Mouse (Mus musculus) kidney, embryonic 16.5 days (tissue): ENCODE data around the gene Gm4907. TPM values are rescaled to one million over a fixed set of nuclear protein-coding genes. Genes with fewer than 3 reads are reported as not detected.
"Not testable (repeated sequence)": the region's sequence is repeated elsewhere in the genome, so short reads cannot be mapped to it uniquely, and the experiment has no call there.

ENCODE experiments used
- ATAC-seq: fragments of 200-750 bp; cut with Nextera tagmentation; 2 replicates; pipeline ENCODE4 v1.8.0; 2017; ENCODE audit warnings: moderate TSS enrichment; ENCODE audit not compliant: low FRiP score, low TSS enrichment
- H3K27ac ChIP-seq: fragments of 300-500 bp; sonication (generic); 2 replicates; pipeline ENCODE4 v1.5.1; 2014; ENCODE audit warnings: low read length
- H3K27me3 ChIP-seq: fragments of 300-500 bp; sonication (generic); 2 replicates; pipeline ENCODE4 v1.6.1; 2014; ENCODE audit warnings: low read length, control low read depth, mixed read lengths; ENCODE audit not compliant: insufficient read depth
- H3K36me3 ChIP-seq: fragments of 300-500 bp; sonication (generic); 2 replicates; pipeline ENCODE4 v1.6.1; 2014; ENCODE audit warnings: low read length, control low read depth, mixed read lengths; ENCODE audit not compliant: insufficient read depth
- H3K4me1 ChIP-seq: fragments of 300-500 bp; sonication (generic); 2 replicates; pipeline ENCODE4 v1.6.1; 2014; ENCODE audit warnings: low read length, control low read depth, mixed read lengths; ENCODE audit not compliant: insufficient read depth
- H3K4me2 ChIP-seq: fragments of 300-500 bp; sonication (generic); replicated peaks from 2 replicates; pipeline ENCODE4 v1.6.1; 2014; ENCODE audit warnings: low read depth, low read length
- H3K4me3 ChIP-seq: fragments of 300-500 bp; sonication (generic); 2 replicates; pipeline ENCODE4 v1.5.1; 2014; ENCODE audit warnings: mild to moderate bottlenecking, low read length
- H3K9ac ChIP-seq: fragments of 300-500 bp; sonication (generic); replicated peaks from 2 replicates; pipeline ENCODE4 v1.6.1; 2014; ENCODE audit warnings: low read length
- H3K9me3 ChIP-seq: fragments of 300-500 bp; sonication (generic); 2 replicates; pipeline ENCODE4 v1.6.1; 2016; ENCODE audit warnings: low read length, control low read depth
- WGBS: fragments of 180-500 bp; shearing (Covaris S2); extraction: QIAGEN DNeasy Blood & Tissue Kit; methylation state at CpG from one replicate; pipeline ENCODE4 v1.1.7; 2014; 5-methylcytosine and 5-hydroxymethylcytosine counted together
- polyA plus RNA-seq: library from polyadenylated mRNA; unstranded; fragments of >200 nt; fragmentation: Nextera tagmentation; extraction: Ambion mirVana; gene quantifications from 2 replicates; pipeline ENCODE4 v1.2.1, GENCODE M21; 2015

Gm4907 gene
- not detected in 2 replicates for polyA plus RNA-seq

- H3K4me2 ChIP-seq, H3K4me1 ChIP-seq, H3K9ac ChIP-seq, H3K4me3 ChIP-seq, H3K9me3 ChIP-seq, H3K27ac ChIP-seq, H3K36me3 ChIP-seq, ATAC-seq, H3K27me3 ChIP-seq: not testable (repeated sequence)
- WGBS, result 68% methylated on average over 2 of the region's 2 CpGs
Observed at GRCm38 (mm10) chrX:23882253-23882652, at the start of gene Gm4907. TSS of gene Gm4907 (plus strand) at chrX:23882553.

GRCm38 (mm10) chrX:23833784-23834183, 48.6 kb upstream of the Gm4907 start:
- not testable (repeated sequence) for ATAC-seq, H3K4me1 ChIP-seq, H3K4me3 ChIP-seq, H3K27me3 ChIP-seq, H3K9ac ChIP-seq, H3K4me2 ChIP-seq, H3K9me3 ChIP-seq, H3K27ac ChIP-seq, H3K36me3 ChIP-seq
- WGBS, result 88% methylated on average over 11 of the region's 11 CpGs

DNA sequence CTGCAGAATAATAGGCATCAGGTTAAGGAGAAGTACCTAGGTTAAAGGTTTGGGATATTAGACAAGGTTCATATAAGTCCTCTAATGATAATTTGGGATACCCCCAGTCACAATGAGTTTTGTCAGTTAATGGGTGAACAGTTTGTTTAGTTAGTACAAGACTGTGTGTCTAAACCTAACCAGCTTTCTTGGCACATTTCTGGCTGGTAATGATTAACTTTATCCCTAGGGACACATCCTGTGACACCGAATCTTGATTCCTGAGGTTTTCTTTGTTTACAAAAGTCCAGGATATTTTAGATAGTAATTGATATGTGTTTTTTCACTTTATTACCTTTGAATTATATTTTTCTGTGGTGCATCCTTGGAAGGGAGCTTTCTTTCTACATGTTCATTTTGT, 41.4 kb upstream of the Gm4907 start:
- 70% methylated on average over 1 of the region's 1 CpGs for WGBS
- H3K4me2 ChIP-seq, result no peak overlapping the region
- no peaks in the 10 kb centered on the region for H3K9me3 ChIP-seq
- H3K27ac ChIP-seq, result no peak overlapping the region
- no peak overlapping the region for H3K9ac ChIP-seq
- H3K4me3 ChIP-seq, result no peak overlapping the region
- no peaks in the 10 kb centered on the region for H3K4me1 ChIP-seq
- H3K27me3 ChIP-seq, result no peaks in the 10 kb centered on the region
- H3K36me3 ChIP-seq, result no peaks in the 10 kb centered on the region
- ATAC-seq, result no peak

DNA sequence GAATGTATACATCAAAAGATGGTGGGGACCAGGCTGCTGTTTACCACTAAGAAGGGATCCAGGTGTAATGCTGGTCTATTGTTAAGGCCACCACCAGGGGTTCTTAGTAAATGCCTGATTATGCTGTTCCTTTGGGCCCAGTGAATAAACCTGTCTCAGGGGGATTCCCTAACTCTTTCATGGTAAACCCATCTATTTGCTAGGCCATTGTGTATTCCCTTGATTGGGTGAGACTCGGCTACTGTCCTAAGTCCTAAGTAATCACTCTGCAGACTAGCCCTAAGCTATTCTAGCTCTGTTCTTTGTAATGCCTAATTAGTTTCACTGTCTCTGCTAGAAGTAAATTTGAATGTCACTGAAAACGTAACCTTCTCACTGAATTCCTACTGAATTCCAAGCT, 71.8 kb downstream of the Gm4907 start:
- no peak for ATAC-seq
- no peaks in the 10 kb centered on the region for H3K36me3 ChIP-seq
- H3K27ac ChIP-seq, result no peak overlapping the region
- no peaks in the 10 kb centered on the region for H3K27me3 ChIP-seq
- no peaks in the 10 kb centered on the region for H3K9me3 ChIP-seq
- H3K4me3 ChIP-seq, result no peak overlapping the region
- no peak overlapping the region for H3K9ac ChIP-seq
- 71% methylated on average over 2 of the region's 2 CpGs for WGBS
- H3K4me1 ChIP-seq, result no peaks in the 10 kb centered on the region
- no peak overlapping the region for H3K4me2 ChIP-seq

Other genes with a start within 250 kb of the Gm4907 start
- gene Wdr44, start 189.5 kb upstream of the Gm4907 start, polyA plus RNA-seq, result 4.8 and 5.0 TPM in 2 replicates
- not detected in 2 replicates for gene Gm4985, start 76.4 kb downstream of the Gm4907 start, polyA plus RNA-seq